Mouse (Mus musculus): ENCODE measurements around the gene Abcc8. TPM values are rescaled to one million over a fixed set of nuclear protein-coding genes. Genes with fewer than 3 reads are reported as not detected.

Abcc8 gene
- polyA plus RNA-seq, 1 experiment from 2014 or later, result 0.74 TPM

- Histone ChIP-seq H3K4me1 (peaks cover 8% of the 10 kb centered on the region), H3K27me3 (ENCODE audit: low read depth, poor library complexity, severe bottlenecking) (peaks cover 69% of the 10 kb centered on the region), H3K36me3 (no peaks in the 10 kb centered on the region), H3K27ac (no peak overlapping the region), H3K4me3 (no peak overlapping the region), H3K9me3 (replicated peaks) (no peaks in the 10 kb centered on the region)
- 85% methylated on average over 19 of the region's 19 CpGs for WGBS
- DNase-seq (ENCODE audit: low spot score), result no peak
These were observed 81.5 kb downstream of the Abcc8 start for GRCm38 (mm10) chr7:46098221-46098918.

GRCm38 (mm10) chr7:46097319-46097783 lies 82.5 kb downstream of the Abcc8 start:
- peaks cover 8% of the 10 kb centered on the region for H3K4me1 ChIP-seq
- DNase-seq (ENCODE audit: low spot score), result no peak
- 59% methylated on average over 4 of the region's 4 CpGs for WGBS
- H3K4me3 ChIP-seq, result no peak overlapping the region
- H3K36me3 ChIP-seq, result no peaks in the 10 kb centered on the region
- H3K27ac ChIP-seq, result no peak overlapping the region
- H3K9me3 ChIP-seq (replicated peaks), result no peaks in the 10 kb centered on the region
- H3K27me3 ChIP-seq (ENCODE audit: low read depth, poor library complexity, severe bottlenecking), result peaks cover 78% of the 10 kb centered on the region

- no peak overlapping the region for H3K27ac ChIP-seq
These were observed 83.7 kb downstream of the Abcc8 start for GRCm38 (mm10) chr7:46096136-46096535.

GRCm38 (mm10) chr7:46092803-46093202 lies 87.0 kb downstream of the Abcc8 start:
- 65% methylated on average over 8 of the region's 8 CpGs for WGBS
- peaks cover 44% of the 10 kb centered on the region for H3K27me3 ChIP-seq (ENCODE audit: low read depth, poor library complexity, severe bottlenecking)

More at GRCm38 (mm10) chr7:46096136-46096535, 83.7 kb downstream of the Abcc8 start:
- DNase-seq (ENCODE audit: low spot score), result peak; percentile 81
- Histone ChIP-seq H3K9me3 (replicated peaks) (no peaks in the 10 kb centered on the region), H3K27me3 (ENCODE audit: low read depth, poor library complexity, severe bottlenecking) (peaks cover 73% of the 10 kb centered on the region), H3K36me3 (no peaks in the 10 kb centered on the region), H3K4me1 (peaks cover 8% of the 10 kb centered on the region), H3K4me3 (no peak overlapping the region)
- 3% methylated on average over 4 of the region's 4 CpGs for WGBS

GRCm38 (mm10) chr7:46088241-46088640 lies 91.6 kb downstream of the Abcc8 start:
- Histone ChIP-seq H3K27ac (no peak overlapping the region), H3K27me3 (ENCODE audit: low read depth, poor library complexity, severe bottlenecking) (peaks cover 7% of the 10 kb centered on the region), H3K36me3 (peaks cover 18% of the 10 kb centered on the region), H3K4me3 (no peak overlapping the region), H3K9me3 (replicated peaks) (no peaks in the 10 kb centered on the region), H3K4me1 (peaks cover 5% of the 10 kb centered on the region; the same call in 1 of the 2 replicates)
- WGBS, result 95% methylated on average over 6 of the region's 6 CpGs
- no peak for DNase-seq (ENCODE audit: low spot score)

More at GRCm38 (mm10) chr7:46092803-46093202, 87.0 kb downstream of the Abcc8 start:
- Histone ChIP-seq H3K4me1 (no peaks in the 10 kb centered on the region), H3K9me3 (replicated peaks) (no peaks in the 10 kb centered on the region), H3K4me3 (no peak overlapping the region), H3K27ac (no peak overlapping the region), H3K36me3 (no peaks in the 10 kb centered on the region)
- DNase-seq (ENCODE audit: low spot score), result no peak

- H3K4me1 ChIP-seq, result peaks cover 5% of the 10 kb centered on the region; the same call in 1 of the 2 replicates
- H3K9me3 ChIP-seq (replicated peaks), result no peaks in the 10 kb centered on the region
- no peak for DNase-seq (ENCODE audit: low spot score)
- no peak overlapping the region for H3K27ac ChIP-seq
- H3K36me3 ChIP-seq, result peaks cover 37% of the 10 kb centered on the region
- no peak overlapping the region for H3K4me3 ChIP-seq
- WGBS, result 88% methylated on average over 6 of the region's 6 CpGs
- H3K27me3 ChIP-seq (ENCODE audit: low read depth, poor library complexity, severe bottlenecking), result no peaks in the 10 kb centered on the region
These were observed 93.5 kb downstream of the Abcc8 start for GRCm38 (mm10) chr7:46086378-46086777.

GRCm38 (mm10) chr7:46084839-46085513 lies 94.9 kb downstream of the Abcc8 start:
- no peak overlapping the region for H3K4me3 ChIP-seq
- H3K4me1 ChIP-seq, result peaks cover 5% of the 10 kb centered on the region; the same call in 1 of the 2 replicates
- DNase-seq (ENCODE audit: low spot score), result no peak
- no peak overlapping the region for H3K27ac ChIP-seq
- 85% methylated on average over 16 of the region's 16 CpGs for WGBS
- peaks cover 51% of the 10 kb centered on the region for H3K36me3 ChIP-seq
- no peaks in the 10 kb centered on the region for H3K27me3 ChIP-seq (ENCODE audit: low read depth, poor library complexity, severe bottlenecking)
- no peaks in the 10 kb centered on the region for H3K9me3 ChIP-seq (replicated peaks)

GRCm38 (mm10) chr7:46084024-46084423 lies 95.8 kb downstream of the Abcc8 start:
- WGBS, result 94% methylated on average over 10 of the region's 10 CpGs
- peaks cover 60% of the 10 kb centered on the region for H3K36me3 ChIP-seq
- H3K27me3 ChIP-seq (ENCODE audit: low read depth, poor library complexity, severe bottlenecking), result no peaks in the 10 kb centered on the region
- DNase-seq (ENCODE audit: low spot score), result no peak
- H3K4me1 ChIP-seq, result peaks cover 5% of the 10 kb centered on the region; the same call in 1 of the 2 replicates
- H3K9me3 ChIP-seq (replicated peaks), result no peaks in the 10 kb centered on the region
- no peak overlapping the region for H3K4me3 ChIP-seq
- H3K27ac ChIP-seq, result no peak overlapping the region

GRCm38 (mm10) chr7:46077675-46078074 lies 102.2 kb downstream of the Abcc8 start:
- 94% methylated on average over 12 of the region's 12 CpGs for WGBS
- no peak for DNase-seq (ENCODE audit: low spot score)
- Histone ChIP-seq H3K4me1 (no peaks in the 10 kb centered on the region), H3K27me3 (ENCODE audit: low read depth, poor library complexity, severe bottlenecking) (no peaks in the 10 kb centered on the region), H3K27ac (no peak overlapping the region), H3K9me3 (replicated peaks) (no peaks in the 10 kb centered on the region), H3K4me3 (no peak overlapping the region), H3K36me3 (peaks cover 95% of the 10 kb centered on the region)

- Histone ChIP-seq H3K4me1 (no peaks in the 10 kb centered on the region), H3K27ac (no peak overlapping the region), H3K9me3 (replicated peaks) (no peaks in the 10 kb centered on the region), H3K27me3 (ENCODE audit: low read depth, poor library complexity, severe bottlenecking) (no peaks in the 10 kb centered on the region), H3K36me3 (peaks cover 95% of the 10 kb centered on the region), H3K4me3 (no peak overlapping the region)
- 94% methylated on average over 7 of the region's 7 CpGs for WGBS
- DNase-seq (ENCODE audit: low spot score), result no peak
These were observed 103.0 kb downstream of the Abcc8 start for GRCm38 (mm10) chr7:46076844-46077243.

- Histone ChIP-seq H3K27ac (no peak overlapping the region), H3K36me3 (peaks cover 98% of the 10 kb centered on the region), H3K4me3 (no peak overlapping the region), H3K27me3 (ENCODE audit: low read depth, poor library complexity, severe bottlenecking) (no peaks in the 10 kb centered on the region), H3K9me3 (replicated peaks) (no peaks in the 10 kb centered on the region), H3K4me1 (no peaks in the 10 kb centered on the region)
- 95% methylated on average over 8 of the region's 8 CpGs for WGBS
- no peak for DNase-seq (ENCODE audit: low spot score)
These were observed 111.0 kb downstream of the Abcc8 start for GRCm38 (mm10) chr7:46068831-46069230.

- no peaks in the 10 kb centered on the region for H3K27me3 ChIP-seq (ENCODE audit: low read depth, poor library complexity, severe bottlenecking)
- DNase-seq (ENCODE audit: low spot score), result no peak
- H3K4me3 ChIP-seq, result no peak overlapping the region
- H3K4me1 ChIP-seq, result no peaks in the 10 kb centered on the region
- H3K9me3 ChIP-seq (replicated peaks), result no peaks in the 10 kb centered on the region
- H3K36me3 ChIP-seq, result peaks cover 98% of the 10 kb centered on the region
- 95% methylated on average over 6 of the region's 6 CpGs for WGBS
- no peak overlapping the region for H3K27ac ChIP-seq
These were observed 116.5 kb downstream of the Abcc8 start for GRCm38 (mm10) chr7:46063296-46063695.

- Histone ChIP-seq H3K36me3 (peaks cover 99% of the 10 kb centered on the region), H3K4me1 (no peaks in the 10 kb centered on the region), H3K4me3 (no peak overlapping the region), H3K27me3 (ENCODE audit: low read depth, poor library complexity, severe bottlenecking) (no peaks in the 10 kb centered on the region), H3K9me3 (replicated peaks) (no peaks in the 10 kb centered on the region), H3K27ac (no peak overlapping the region)
- DNase-seq (ENCODE audit: low spot score), result no peak
- 97% methylated on average over 16 of the region's 16 CpGs for WGBS
These were observed 118.2 kb downstream of the Abcc8 start for GRCm38 (mm10) chr7:46061614-46062013.
